Mouse (Mus musculus): ENCODE data around the gene Prss12. TPM values are rescaled to one million over a fixed set of nuclear protein-coding genes. Genes with fewer than 3 reads are reported as not detected.

The Prss12 gene
- 1 to 10 TPM in 1 of 2 experiments, under 1 TPM in 1; 0.09 to 1.1 TPM for polyA plus RNA-seq (2017; shearing (Covaris generic))

GRCm38 (mm10) chr3:123446708-123447537 is at the start of gene Prss12:
Gene Prss12 (plus strand): TSS chr3:123446913.

Other genes with a start within 250 kb of the Prss12 start
- under 1 TPM in 1 of 2 experiments, not detected in 1; 0.52 TPM for gene Synpo2, start 210.8 kb upstream of the Prss12 start, polyA plus RNA-seq (2017; shearing (Covaris generic))
- 10 to 100 TPM; 13.1 to 20.9 TPM for gene Sec24d, start 179.5 kb upstream of the Prss12 start, polyA plus RNA-seq (2017; shearing (Covaris generic))
- gene Mettl14, start 60.8 kb upstream of the Prss12 start, polyA plus RNA-seq (2017; shearing (Covaris generic)): 10 to 100 TPM; 16.4 to 24.0 TPM
- gene Ndst3, start 243.9 kb downstream of the Prss12 start, polyA plus RNA-seq (2017; shearing (Covaris generic)): under 1 TPM in 1 of 2 experiments, not detected in 1; 0.10 TPM

All from activated CD4-positive, CD25-positive, alpha-beta regulatory T cell (primary cell).